Mouse (Mus musculus): ENCODE measurements around the gene Cnih2. TPM values are rescaled to one million over a fixed set of nuclear protein-coding genes. Genes with fewer than 3 reads are reported as not detected.
A peak's percentile ranks its signal among the peaks of the same experiment; 100 is the strongest.

Gene Cnih2
- polyA plus RNA-seq, 1 experiment from 2014 or later = 485 TPM

- no peak for ATAC-seq (ENCODE audit: low FRiP score)
- Histone ChIP-seq H3K4me3 (replicated peaks; ENCODE audit: low read length) (no peak overlapping the region), H3K27me3 (ENCODE audit: control insufficient read depth, insufficient read depth, low read length) (peaks cover 46% of the 10 kb centered on the region), H3K4me2 (replicated peaks) (no peak overlapping the region), H3K9me3 (ENCODE audit: control insufficient read depth, low read length) (no peaks in the 10 kb centered on the region), H3K9ac (no peak overlapping the region), H3K27ac (no peak overlapping the region), H3K36me3 (replicated peaks; ENCODE audit: control insufficient read depth, insufficient read depth) (peaks cover 22% of the 10 kb centered on the region), H3K4me1 (replicated peaks; ENCODE audit: control insufficient read depth, insufficient read depth, low read length) (0 out of 2 replicates have a peak, but pooled peaks cover 8% of the 10 kb centered on the region)
- DNase-seq (ENCODE audit: low spot score) = no peak
- 25% methylated on average over 24 of the region's 25 CpGs for WGBS
Measured at GRCm38 (mm10) chr19:5052166-5052822, 46.0 kb downstream of the Cnih2 start.

GRCm38 (mm10) chr19:5051515-5051914, 46.8 kb downstream of the Cnih2 start:
- ATAC-seq (ENCODE audit: low FRiP score) (no peak), DNase-seq (ENCODE audit: low spot score) (no peak)
- Histone ChIP-seq H3K9me3 (ENCODE audit: control insufficient read depth, low read length) (no peaks in the 10 kb centered on the region), H3K36me3 (replicated peaks; ENCODE audit: control insufficient read depth, insufficient read depth) (peaks cover 30% of the 10 kb centered on the region), H3K4me2 (replicated peaks) (no peak overlapping the region), H3K27me3 (ENCODE audit: control insufficient read depth, insufficient read depth, low read length) (peaks cover 46% of the 10 kb centered on the region), H3K4me1 (replicated peaks; ENCODE audit: control insufficient read depth, insufficient read depth, low read length) (0 out of 2 replicates have a peak, but pooled peaks cover 8% of the 10 kb centered on the region), H3K4me3 (replicated peaks; ENCODE audit: low read length) (no peak overlapping the region), H3K27ac (no peak overlapping the region), H3K9ac (peak overlapping the region; percentile 10; the same call in 1 of the 2 replicates)
- 37% methylated on average over 3 of the region's 3 CpGs for WGBS

- no peak overlapping the region for H3K27ac ChIP-seq
- no peak for ATAC-seq (ENCODE audit: low FRiP score)
Measured at GRCm38 (mm10) chr19:5051031-5051430, 47.3 kb downstream of the Cnih2 start.

GRCm38 (mm10) chr19:5050047-5050905, 48.0 kb downstream of the Cnih2 start, which contains the start of gene Rin1:
Rin1 (plus strand) TSS chr19:5050481.
- DNase-seq (ENCODE audit: low spot score) = peak; percentile 48
- Histone ChIP-seq H3K4me1 (replicated peaks; ENCODE audit: control insufficient read depth, insufficient read depth, low read length) (0 out of 2 replicates have a peak, but pooled peaks cover 8% of the 10 kb centered on the region), H3K4me3 (replicated peaks; ENCODE audit: low read length) (no peak within 1 kb of the TSS), H3K9ac (peak within 1 kb of the TSS; percentile 10; the same call in 1 of the 2 replicates), H3K4me2 (replicated peaks) (no peak within 1 kb of the TSS; the same call in 1 of the 2 replicates), H3K36me3 (replicated peaks; ENCODE audit: control insufficient read depth, insufficient read depth) (peaks cover 40% of the 10 kb centered on the region), H3K27ac (no peak within 1 kb of the TSS), H3K27me3 (ENCODE audit: control insufficient read depth, insufficient read depth, low read length) (peaks cover 46% of the 10 kb centered on the region), H3K9me3 (ENCODE audit: control insufficient read depth, low read length) (no peaks in the 10 kb centered on the region)
- WGBS = 17% methylated on average over 14 of the region's 14 CpGs
- no peak; the same call in 1 of the 2 replicates for ATAC-seq (ENCODE audit: low FRiP score)

More at GRCm38 (mm10) chr19:5051031-5051430, 47.3 kb downstream of the Cnih2 start:
- Histone ChIP-seq H3K4me1 (replicated peaks; ENCODE audit: control insufficient read depth, insufficient read depth, low read length) (0 out of 2 replicates have a peak, but pooled peaks cover 8% of the 10 kb centered on the region), H3K4me3 (replicated peaks; ENCODE audit: low read length) (no peak overlapping the region), H3K9me3 (ENCODE audit: control insufficient read depth, low read length) (no peaks in the 10 kb centered on the region), H3K9ac (peak overlapping the region; percentile 10; the same call in 1 of the 2 replicates), H3K36me3 (replicated peaks; ENCODE audit: control insufficient read depth, insufficient read depth) (peaks cover 34% of the 10 kb centered on the region), H3K27me3 (ENCODE audit: control insufficient read depth, insufficient read depth, low read length) (peaks cover 46% of the 10 kb centered on the region), H3K4me2 (replicated peaks) (no peak overlapping the region; the same call in 1 of the 2 replicates)
- WGBS = 11% methylated on average over 17 of the region's 17 CpGs
- no peak for DNase-seq (ENCODE audit: low spot score)

GRCm38 (mm10) chr19:5049325-5049724, 49.0 kb downstream of the Cnih2 start:
- ATAC-seq (ENCODE audit: low FRiP score) = no peak
- no peak overlapping the region for H3K4me3 ChIP-seq (replicated peaks; ENCODE audit: low read length)
- 72% methylated on average over 6 of the region's 6 CpGs for WGBS

GRCm38 (mm10) chr19:5048138-5049056, 49.9 kb downstream of the Cnih2 start:
- Histone ChIP-seq H3K4me2 (replicated peaks) (no peak overlapping the region), H3K36me3 (replicated peaks; ENCODE audit: control insufficient read depth, insufficient read depth) (peaks cover 51% of the 10 kb centered on the region), H3K4me1 (replicated peaks; ENCODE audit: control insufficient read depth, insufficient read depth, low read length) (0 out of 2 replicates have a peak, but pooled peaks cover 8% of the 10 kb centered on the region), H3K4me3 (replicated peaks; ENCODE audit: low read length) (no peak overlapping the region), H3K9me3 (ENCODE audit: control insufficient read depth, low read length) (no peaks in the 10 kb centered on the region), H3K27me3 (ENCODE audit: control insufficient read depth, insufficient read depth, low read length) (peaks cover 40% of the 10 kb centered on the region), H3K27ac (no peak overlapping the region), H3K9ac (no peak overlapping the region)
- ATAC-seq (ENCODE audit: low FRiP score) (no peak), DNase-seq (ENCODE audit: low spot score) (no peak)
- 86% methylated on average over 14 of the region's 14 CpGs for WGBS

More at GRCm38 (mm10) chr19:5049325-5049724, 49.0 kb downstream of the Cnih2 start:
- no peak overlapping the region for H3K9ac ChIP-seq
- no peak for DNase-seq (ENCODE audit: low spot score)
- peaks cover 42% of the 10 kb centered on the region for H3K36me3 ChIP-seq (replicated peaks; ENCODE audit: control insufficient read depth, insufficient read depth)
- no peak overlapping the region for H3K4me2 ChIP-seq (replicated peaks)
- H3K27me3 ChIP-seq (ENCODE audit: control insufficient read depth, insufficient read depth, low read length) = peaks cover 46% of the 10 kb centered on the region
- H3K27ac ChIP-seq = no peak overlapping the region
- no peaks in the 10 kb centered on the region for H3K9me3 ChIP-seq (ENCODE audit: control insufficient read depth, low read length)
- H3K4me1 ChIP-seq (replicated peaks; ENCODE audit: control insufficient read depth, insufficient read depth, low read length) = 0 out of 2 replicates have a peak, but pooled peaks cover 8% of the 10 kb centered on the region

- H3K36me3 ChIP-seq (replicated peaks; ENCODE audit: control insufficient read depth, insufficient read depth) = peaks cover 62% of the 10 kb centered on the region
- H3K9me3 ChIP-seq (ENCODE audit: control insufficient read depth, low read length) = no peaks in the 10 kb centered on the region
- ATAC-seq (ENCODE audit: low FRiP score) (no peak), DNase-seq (ENCODE audit: low spot score) (no peak)
- 79% methylated on average over 4 of the region's 4 CpGs for WGBS
- H3K9ac ChIP-seq = no peak overlapping the region
- H3K4me2 ChIP-seq (replicated peaks) = no peak overlapping the region
- H3K4me1 ChIP-seq (replicated peaks; ENCODE audit: control insufficient read depth, insufficient read depth, low read length) = peaks cover 18% of the 10 kb centered on the region
- H3K4me3 ChIP-seq (replicated peaks; ENCODE audit: low read length) = no peak overlapping the region
- H3K27me3 ChIP-seq (ENCODE audit: control insufficient read depth, insufficient read depth, low read length) = peaks cover 11% of the 10 kb centered on the region
- H3K27ac ChIP-seq = no peak overlapping the region
Measured at GRCm38 (mm10) chr19:5045531-5045930, 52.8 kb downstream of the Cnih2 start.

All from hindbrain, embryonic 14.5 days (tissue).